Mouse (Mus musculus): ENCODE data around the gene Ptbp1. TPM values are rescaled to one million over a fixed set of nuclear protein-coding genes. Genes with fewer than 3 reads are reported as not detected.

Gene Ptbp1
- 10 to 100 TPM; 91.7 to 92.7 TPM for total RNA-seq (2021)

- DNase-seq, result peak; percentile 100
- intact Hi-C loops (cut with DNase I), result no loop called here
Observed at GRCm38 (mm10) chr10:79853860-79854795, at the start of gene Ptbp1. Gene Ptbp1 (plus strand): TSS chr10:79854427.

DNA sequence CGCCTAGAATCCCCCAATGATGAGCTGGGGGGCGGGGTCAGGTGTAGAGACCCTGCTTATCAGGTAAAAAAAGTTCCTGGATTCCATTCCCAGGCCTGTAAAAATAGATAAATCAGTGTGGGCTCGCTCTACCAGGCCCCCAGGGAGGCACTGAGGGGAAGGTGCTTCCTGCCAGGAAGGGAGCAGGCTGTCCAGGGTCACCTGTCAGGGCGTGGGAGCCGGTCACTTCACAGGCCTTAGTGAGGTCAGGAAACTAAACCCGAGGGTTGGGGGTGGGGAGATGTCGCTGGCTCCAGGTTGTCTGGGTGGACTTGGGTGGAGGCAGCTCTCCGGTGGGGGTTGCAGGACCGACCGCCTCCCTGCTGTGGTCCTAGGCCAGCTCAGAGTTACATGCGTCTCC lies 48.6 kb upstream of the Ptbp1 start:
- DNase-seq, result no peak
- intact Hi-C loops (cut with DNase I), result no loop called here

DNA sequence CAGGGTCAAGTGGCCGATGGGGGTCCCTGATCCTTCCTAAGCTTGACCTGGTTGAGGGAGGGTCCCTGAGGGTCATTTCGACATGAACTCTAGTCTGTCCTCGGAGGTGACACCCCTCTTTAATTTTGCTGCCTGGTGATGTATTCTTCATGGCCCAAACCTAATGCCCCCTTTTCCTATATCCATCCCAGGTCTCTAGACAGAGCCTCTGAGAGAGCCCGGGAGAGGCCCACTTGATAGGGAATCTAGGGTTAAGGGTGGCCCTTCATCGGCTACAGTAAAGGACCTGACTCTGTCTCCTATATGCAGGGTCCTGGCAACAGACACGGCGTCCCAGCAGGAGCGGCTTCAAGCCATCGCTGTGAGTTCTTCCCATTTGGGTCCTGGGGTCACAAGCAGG lies 47.9 kb upstream of the Ptbp1 start:
- no peak for DNase-seq
- intact Hi-C loops (cut with DNase I), result no loop called here

DNA sequence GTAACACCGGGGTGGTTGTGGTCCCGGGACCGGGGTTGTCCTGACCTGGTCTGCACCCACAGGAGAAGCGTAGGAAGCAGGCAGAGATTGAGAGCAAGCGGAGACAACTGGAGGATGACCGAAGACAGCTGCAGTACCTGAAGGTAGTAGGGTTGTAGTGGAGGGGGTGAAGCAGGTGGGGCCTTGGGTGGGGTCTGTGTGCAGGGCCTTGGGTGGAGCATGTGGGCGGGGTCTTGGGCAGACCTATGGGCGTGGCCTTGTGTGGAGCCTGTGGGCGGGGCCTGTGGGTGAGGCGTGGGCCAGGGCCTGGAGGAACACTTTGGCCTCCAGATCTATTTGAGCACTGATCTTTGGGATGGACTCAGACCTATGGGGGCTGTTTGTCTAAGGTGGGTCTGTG lies 47.3 kb upstream of the Ptbp1 start:
- DNase-seq, result no peak
- intact Hi-C loops (cut with DNase I), result no loop called here

GRCm38 (mm10) chr10:79807826-79808225 lies 46.4 kb upstream of the Ptbp1 start:
- intact Hi-C loops (cut with DNase I), result no loop called here
- DNase-seq, result peak; percentile 78

GRCm38 (mm10) chr10:79808728-79809127 lies 45.5 kb upstream of the Ptbp1 start:
- no peak for DNase-seq
- intact Hi-C loops (cut with DNase I), result no loop called here

DNA sequence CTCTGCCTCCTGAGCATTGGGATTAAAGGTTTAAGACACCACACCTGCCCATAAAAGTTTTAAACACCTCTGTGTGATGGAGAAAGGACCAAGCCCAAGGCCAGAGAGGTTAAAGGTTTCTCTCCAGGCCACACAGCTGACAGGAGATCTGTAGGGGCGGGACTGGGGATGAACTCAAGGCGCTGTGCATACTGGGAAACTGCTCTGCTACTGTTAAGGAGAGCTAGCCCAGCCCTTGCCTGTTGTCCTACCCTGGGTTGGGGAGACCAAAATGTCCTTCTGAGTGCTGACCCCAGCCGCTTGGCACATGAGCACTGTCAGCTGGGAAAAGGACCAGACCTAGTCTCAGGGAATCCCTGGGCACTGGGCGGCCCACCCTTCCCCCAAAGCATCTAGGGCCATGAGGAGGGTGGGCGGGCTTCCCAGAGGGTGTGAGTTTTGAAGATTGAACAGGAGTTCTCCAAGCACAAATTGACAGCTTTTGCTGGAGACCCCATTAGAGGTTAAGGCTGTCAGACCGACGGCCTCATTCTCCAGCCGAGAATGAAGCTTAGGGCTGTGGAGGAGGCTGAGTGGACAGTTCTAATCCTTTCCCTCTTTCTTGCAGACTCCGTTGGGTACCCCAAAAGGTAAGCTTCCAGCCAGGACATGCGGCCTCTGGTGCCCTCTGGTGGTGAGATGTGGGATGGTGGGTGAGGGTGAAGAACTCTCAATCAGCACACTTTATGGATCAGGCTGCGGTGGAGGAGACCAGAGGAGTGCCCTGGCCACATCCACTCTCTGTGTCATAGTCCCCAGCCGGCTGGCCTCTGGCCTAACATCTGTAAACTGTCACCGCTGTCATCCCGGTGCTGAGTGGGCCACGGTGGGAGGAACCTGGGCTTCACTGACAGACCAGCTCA lies 42.2 kb upstream of the Ptbp1 start:
- peak; percentile 87 for DNase-seq
- intact Hi-C loops (cut with DNase I), result no loop called here

- intact Hi-C loops (cut with DNase I), result no loop called here
- no peak for DNase-seq
Observed at GRCm38 (mm10) chr10:79814271-79814842, 39.9 kb upstream of the Ptbp1 start.

- intact Hi-C loops (cut with DNase I), result no loop called here
- DNase-seq, result no peak
Observed at GRCm38 (mm10) chr10:79815671-79816494, 38.3 kb upstream of the Ptbp1 start.

DNA sequence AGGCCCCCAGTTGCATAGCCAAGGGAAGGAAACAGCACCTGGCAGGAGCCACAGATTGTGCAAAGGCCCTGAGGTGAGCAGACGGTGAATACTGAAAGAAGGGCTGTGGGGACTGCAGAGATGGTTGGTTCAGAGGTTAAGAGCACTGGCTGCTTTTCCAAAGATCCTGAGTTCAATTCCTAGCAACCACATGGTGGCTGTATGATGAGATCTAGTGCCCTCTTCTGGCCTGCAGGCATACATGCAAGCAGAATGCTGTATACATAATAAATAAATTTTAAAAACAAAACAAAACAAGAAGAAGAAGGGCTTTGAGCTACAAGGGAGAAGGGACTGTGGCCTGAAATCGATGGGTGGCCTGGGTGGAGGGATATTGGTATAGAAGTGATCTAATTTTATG lies 37.1 kb upstream of the Ptbp1 start:
- DNase-seq, result no peak
- intact Hi-C loops (cut with DNase I), result no loop called here

DNA sequence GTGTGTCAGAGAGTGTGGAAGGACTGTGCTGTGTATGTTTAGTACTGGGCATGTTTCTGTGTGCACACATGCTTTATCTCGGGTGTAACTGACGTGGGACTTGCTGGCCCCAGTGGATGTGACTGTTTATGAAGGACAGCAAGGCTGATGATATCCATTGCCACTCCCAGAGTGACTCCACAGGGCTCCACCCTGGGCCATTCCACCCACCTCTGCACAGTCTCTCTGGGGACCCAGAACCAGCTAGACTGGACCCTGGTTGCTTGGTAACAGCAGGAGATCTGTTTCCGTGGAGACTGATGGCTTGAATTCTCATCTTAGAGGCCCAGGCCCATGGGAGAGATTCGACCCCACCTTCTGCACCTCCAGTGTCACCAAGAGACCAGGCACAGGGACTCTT lies 36.0 kb upstream of the Ptbp1 start:
- no peak for DNase-seq
- intact Hi-C loops (cut with DNase I), result no loop called here

DNA sequence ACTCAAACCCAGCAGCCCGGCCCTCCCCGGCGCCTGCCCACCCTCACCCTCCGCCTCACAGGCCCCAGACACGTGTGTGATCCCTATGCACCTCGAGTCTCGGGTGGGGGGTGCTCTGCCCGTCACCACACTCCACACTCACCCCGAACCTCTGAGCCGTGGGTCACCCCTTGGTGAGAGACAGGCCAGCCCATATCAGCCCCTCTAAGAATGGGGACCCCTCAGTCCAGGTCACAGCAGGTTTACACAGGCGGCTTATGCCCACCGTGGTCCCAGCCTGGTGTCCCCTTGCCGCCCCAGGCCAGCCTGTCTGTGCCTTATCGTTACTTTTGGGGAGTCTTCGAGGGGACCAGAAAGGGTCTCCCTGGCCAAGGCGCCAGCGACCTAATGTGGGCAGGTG lies 34.6 kb upstream of the Ptbp1 start:
- intact Hi-C loops (cut with DNase I), result no loop called here
- DNase-seq, result no peak

- no peak for DNase-seq
- intact Hi-C loops (cut with DNase I), result no loop called here
Observed at GRCm38 (mm10) chr10:79820277-79820676, 34.0 kb upstream of the Ptbp1 start.

- no peak for DNase-seq
- intact Hi-C loops (cut with DNase I), result no loop called here
Observed at GRCm38 (mm10) chr10:79820782-79821181, 33.4 kb upstream of the Ptbp1 start, which contains the start of gene Misp. Gene Misp (plus strand): TSS chr10:79820989.

DNA sequence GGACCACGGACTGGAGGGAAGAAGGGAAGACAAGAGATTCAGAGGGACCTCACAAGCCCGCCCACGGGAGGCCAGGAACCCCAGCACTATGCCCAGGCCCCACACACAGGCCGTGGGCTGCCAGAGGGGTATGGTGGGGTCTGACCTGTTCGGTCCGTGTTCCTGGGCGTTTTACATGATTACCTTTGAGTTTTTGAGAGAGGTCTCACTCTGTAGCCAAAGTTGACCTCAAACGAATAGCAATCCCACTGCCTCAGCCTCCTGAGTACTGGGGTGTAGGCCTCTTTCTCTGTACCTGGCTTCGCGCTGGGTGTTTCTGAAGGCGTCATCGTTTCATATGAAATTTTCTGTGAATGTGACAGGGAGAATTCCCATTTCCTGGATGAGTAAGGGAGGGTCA lies 32.5 kb upstream of the Ptbp1 start:
- DNase-seq, result no peak
- intact Hi-C loops (cut with DNase I), result no loop called here

DNA sequence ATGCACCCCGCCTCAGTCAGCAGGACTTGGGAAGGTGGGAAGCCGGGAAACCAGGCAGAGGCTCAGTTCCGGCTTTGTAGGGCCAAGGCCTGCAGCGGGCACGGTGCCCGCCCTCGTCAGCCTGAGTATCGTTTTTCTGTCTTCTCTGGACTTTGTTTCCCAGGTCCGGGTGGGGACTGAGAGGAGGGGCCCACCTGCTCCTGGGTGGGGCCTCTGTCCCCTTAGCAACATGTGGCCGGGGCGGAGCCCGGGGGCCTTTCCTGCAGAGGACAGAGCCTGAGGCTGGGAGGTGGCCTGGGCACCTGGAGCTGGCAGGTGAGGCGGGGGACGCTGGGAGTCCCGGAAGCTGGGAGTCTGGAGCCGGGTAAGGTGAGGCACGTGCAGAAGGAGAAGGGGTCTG lies 31.9 kb upstream of the Ptbp1 start:
- intact Hi-C loops (cut with DNase I), result no loop called here
- DNase-seq, result no peak

DNA sequence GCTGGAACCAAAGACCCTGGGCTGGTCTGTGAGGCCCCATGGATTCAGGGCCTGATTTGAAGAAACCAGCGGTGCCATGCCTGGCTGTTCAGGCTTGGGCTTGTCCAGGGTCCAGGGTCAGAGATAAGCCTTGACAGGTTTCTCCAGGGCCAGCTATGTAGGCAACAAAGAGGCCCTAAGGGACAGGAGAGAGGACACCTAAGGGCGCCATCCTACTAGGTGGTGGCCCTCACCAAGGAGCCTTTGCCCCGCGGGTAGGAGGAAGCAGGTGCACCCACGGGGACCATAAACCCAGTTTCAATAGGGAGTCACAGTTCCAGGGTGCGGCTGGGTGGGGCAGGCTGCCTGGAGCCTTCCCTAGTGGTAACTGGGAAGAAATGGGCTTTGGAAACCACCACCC lies 31.2 kb upstream of the Ptbp1 start:
- DNase-seq, result no peak
- intact Hi-C loops (cut with DNase I), result no loop called here

GRCm38 (mm10) chr10:79824413-79824812 lies 29.8 kb upstream of the Ptbp1 start:
- no peak for DNase-seq

GRCm38 (mm10) chr10:79831583-79831982 lies 22.6 kb upstream of the Ptbp1 start:
- intact Hi-C loops (cut with DNase I), result loop anchor here (10.0 kb wide), 1 partner anchor 93 kb away; the partner anchor contains the start of genes Arid3a and R3hdm4

More at GRCm38 (mm10) chr10:79824413-79824812, 29.8 kb upstream of the Ptbp1 start:
- intact Hi-C loops (cut with DNase I), result no loop called here

More at GRCm38 (mm10) chr10:79831583-79831982, 22.6 kb upstream of the Ptbp1 start:
- no peak for DNase-seq

Measured in left cerebral cortex, postnatal 4 days (tissue).